9 mouse cellular contexts compared by ENCODE assay signal in the genomic region with DNA sequence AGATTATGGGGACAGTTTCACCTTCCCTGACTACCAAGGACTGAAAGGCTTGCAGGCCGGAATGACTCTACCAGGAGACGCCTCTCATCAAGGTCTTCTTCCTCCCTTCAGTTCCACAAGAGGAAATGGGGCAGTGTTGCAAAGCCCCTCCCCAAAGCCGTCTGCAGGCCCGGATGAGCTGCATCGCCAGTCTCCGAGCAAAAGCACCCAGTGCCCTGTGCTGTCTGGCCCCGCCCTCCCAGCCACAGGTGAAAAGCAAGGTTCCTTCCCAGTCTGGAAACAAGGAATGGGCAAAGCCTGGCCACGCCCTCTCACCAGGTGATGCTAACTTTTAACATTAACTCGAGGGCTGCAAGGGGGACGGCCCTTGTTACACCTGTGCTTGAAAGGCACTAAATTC. TPM values are rescaled to one million over a fixed set of nuclear protein-coding genes. Genes with fewer than 3 reads are reported as not detected.
DNase-seq lines count a peak whose midpoint lies in the region; ATAC-seq and TF ChIP-seq lines count a peak whose summit lies in the region.
"Had no signal": no experiment of that assay in that cellular context is flagged by ENCODE, and none has a peak within 500 bp of the region (broad histone marks: within the 10 kb centered on the region; RNA-seq: fewer than 3 reads in every experiment).

No protein-coding gene starts in this region.

- no peak overlapping the region for H3K9ac ChIP-seq in heart, embryonic 16.5 days (ENCODE audit: low read length)
- peak overlapping the region; percentile 7 for H3K9ac ChIP-seq in liver, embryonic 14.5 days (replicated peaks)
- H3K9ac ChIP-seq in forebrain, postnatal 0 days: no peak overlapping the region

- intact Hi-C loops in heart, postnatal 25 days (cut with DNase I): no loop called here

- TF ChIP-seq EP300 in liver, embryonic 14.5 days (IDR thresholded peaks at IDR 0.05; ENCODE audit: low read depth): no peak

- no peak for TF ChIP-seq CTCF in liver, embryonic 14.5 days (IDR thresholded peaks at IDR 0.05; ENCODE audit: low read depth)
- no peak for TF ChIP-seq CTCF in forebrain, postnatal 0 days (IDR thresholded peaks at IDR 0.05; ENCODE audit: low read depth)

- H3K27ac ChIP-seq in heart, embryonic 16.5 days (ENCODE audit: low read length): no peak overlapping the region
- H3K27ac ChIP-seq in liver, embryonic 14.5 days: peak overlapping the region; percentile 40
- no peak overlapping the region for H3K27ac ChIP-seq in forebrain, postnatal 0 days (ENCODE audit: low read depth, low read length)

- peaks cover 16% of the 10 kb centered on the region for H3K36me3 ChIP-seq in heart, embryonic 16.5 days (ENCODE audit: control insufficient read depth, insufficient read depth)
- peaks cover 85% of the 10 kb centered on the region for H3K36me3 ChIP-seq in liver, embryonic 14.5 days (replicated peaks; ENCODE audit: control insufficient read depth, insufficient read depth, low read depth)
- H3K36me3 ChIP-seq in forebrain, postnatal 0 days (ENCODE audit: insufficient read depth): peaks cover 26% of the 10 kb centered on the region

- H3K4me2 ChIP-seq in heart, embryonic 16.5 days (ENCODE audit: low read depth, low read length): no peak overlapping the region
- H3K4me2 ChIP-seq in liver, embryonic 14.5 days (ENCODE audit: low read depth): peak overlapping the region; percentile 48
- H3K4me2 ChIP-seq in forebrain, postnatal 0 days (ENCODE audit: low read depth): no peak overlapping the region

- no peaks in the 10 kb centered on the region for H3K9me3 ChIP-seq in heart, embryonic 16.5 days (replicated peaks; ENCODE audit: control insufficient read depth, low read length)
- H3K9me3 ChIP-seq in liver, embryonic 14.5 days (ENCODE audit: control insufficient read depth, low read length): no peaks in the 10 kb centered on the region
- H3K9me3 ChIP-seq in forebrain, postnatal 0 days (ENCODE audit: low read length): no peaks in the 10 kb centered on the region

- no peak overlapping the region for H3K4me3 ChIP-seq in heart, embryonic 16.5 days (ENCODE audit: low read length)
- H3K4me3 ChIP-seq in liver, embryonic 14.5 days (ENCODE audit: insufficient read depth in 1 of 2, low read depth in 2 of 2, low read length in 2 of 2): peak overlapping the region in 1 of 2 experiments; percentile 20; a peak in 1 of 4 replicates
- H3K4me3 ChIP-seq in forebrain, postnatal 0 days (ENCODE audit: low read depth, low read length): no peak overlapping the region

- 45% methylated on average over 10 of the region's 10 CpGs for WGBS in heart, embryonic 16.5 days
- WGBS in liver, embryonic 14.5 days (ENCODE audit: insufficient replicate concordance): 28% methylated on average over 10 of the region's 10 CpGs
- 68% methylated on average over 10 of the region's 10 CpGs for WGBS in forebrain, postnatal 0 days

- ATAC-seq in heart, embryonic 16.5 days (replicated peaks; ENCODE audit: extremely low read depth, insufficient read depth, low FRiP score): peak; percentile 49; the same call in 1 of the 2 replicates
- peak; percentile 56 for ATAC-seq in inflammation-experienced regulatory T-cells, adult 6 months
- ATAC-seq in liver, embryonic 14.5 days (ENCODE audit: insufficient read depth): peak; percentile 56; the same call in 1 of the 2 replicates
- no peak for ATAC-seq in forebrain, postnatal 0 days

- no peak for DNase-seq in heart, postnatal 25 days (ENCODE audit: low spot score)
- DNase-seq in liver, embryonic 14.5 days (ENCODE audit: low read depth in 3 of 3, low spot score in 3 of 3): no peak
- peak; percentile 37 for DNase-seq in thymus, postnatal 0 days (ENCODE audit: low spot score)
- DNase-seq in urinary bladder, postnatal 25 days (ENCODE audit: low spot score): no peak
- no peak for DNase-seq in testis, postnatal 14 days (ENCODE audit: low spot score)
- no peak for DNase-seq in forebrain, postnatal 0 days

- no peaks in the 10 kb centered on the region for H3K27me3 ChIP-seq in heart, embryonic 16.5 days (ENCODE audit: control insufficient read depth, insufficient read depth, low read length)
- no peaks in the 10 kb centered on the region for H3K27me3 ChIP-seq in liver, embryonic 14.5 days (ENCODE audit: control insufficient read depth, insufficient read depth, low read length)
- H3K27me3 ChIP-seq in forebrain, postnatal 0 days (ENCODE audit: insufficient read depth, low read length): no peaks in the 10 kb centered on the region
- H3K27me3 ChIP-seq: Patski had no signal

- H3K4me1 ChIP-seq in heart, embryonic 16.5 days (ENCODE audit: control insufficient read depth, insufficient read depth, low read length): peaks cover 23% of the 10 kb centered on the region
- peaks cover 26 to 33% of the 10 kb centered on the region in 2 experiments for H3K4me1 ChIP-seq in liver, embryonic 14.5 days (replicated peaks; ENCODE audit: control insufficient read depth in 2 of 2, insufficient read depth in 2 of 2, low read length in 1 of 2)
- H3K4me1 ChIP-seq in forebrain, postnatal 0 days (ENCODE audit: insufficient read depth): no peaks in the 10 kb centered on the region

RNA-seq across cellular contexts. Expression of a gene that starts 16.8 kb away (rescaled TPM):
- polyA plus RNA-seq in heart, embryonic 16.5 days (2015; fragmentation: Nextera tagmentation; extraction: Ambion mirVana): 11.9 and 16.2 TPM in 2 replicates
- 1 to 10 TPM; 2.7 to 3.8 TPM for total RNA-seq in heart, postnatal 25 days (2021)
- 10 to 100 TPM; 12.6 to 17.3 (median 16.9) TPM for polyA plus RNA-seq in inflammation-experienced regulatory T-cells, adult 6 months (2017; shearing (Covaris generic))
- polyA plus RNA-seq in liver, embryonic 14.5 days (2012; rRNA removed): 4.9 and 5.1 TPM in 2 replicates
- 10.1 and 10.2 TPM in 2 replicates for polyA plus RNA-seq in liver, embryonic 14.5 days (2014; fragmentation: Nextera tagmentation; extraction: Ambion mirVana)
- 19.4 and 19.9 TPM in 2 replicates for polyA plus RNA-seq in thymus, postnatal 0 days (2015; fragmentation: Nextera tagmentation; extraction: Ambion mirVana)
- total RNA-seq in forebrain, postnatal 0 days (2014; rRNA removed): 36.9 and 48.2 TPM in 2 replicates
- 33.1 and 39.1 TPM in 2 replicates for polyA plus RNA-seq in forebrain, postnatal 0 days (2015; fragmentation: Nextera tagmentation; extraction: Ambion mirVana)

RNA-seq across cellular contexts. Expression of a gene that starts 17.3 kb away (rescaled TPM):
- polyA plus RNA-seq in heart, embryonic 16.5 days (2015; fragmentation: Nextera tagmentation; extraction: Ambion mirVana): 39.6 and 41.1 TPM in 2 replicates
- 10 to 100 TPM; 13.9 to 15.0 TPM for total RNA-seq in heart, postnatal 25 days (2021)
- polyA plus RNA-seq in inflammation-experienced regulatory T-cells, adult 6 months (2017; shearing (Covaris generic)): 10 to 100 TPM; 11.5 to 20.2 (median 17.3) TPM
- polyA plus RNA-seq in liver, embryonic 14.5 days (2012; rRNA removed): 20.6 and 25.0 TPM in 2 replicates
- polyA plus RNA-seq in liver, embryonic 14.5 days (2014; fragmentation: Nextera tagmentation; extraction: Ambion mirVana): 44.5 and 46.8 TPM in 2 replicates
- polyA plus RNA-seq in thymus, postnatal 0 days (2015; fragmentation: Nextera tagmentation; extraction: Ambion mirVana): 53.3 and 54.7 TPM in 2 replicates
- 37.6 and 38.7 TPM in 2 replicates for total RNA-seq in forebrain, postnatal 0 days (2014; rRNA removed)
- polyA plus RNA-seq in forebrain, postnatal 0 days (2015; fragmentation: Nextera tagmentation; extraction: Ambion mirVana): 54.7 and 58.9 TPM in 2 replicates

RNA-seq across cellular contexts. Expression of a gene that starts 17.6 kb away (rescaled TPM):
- 14.8 and 16.8 TPM in 2 replicates for polyA plus RNA-seq in heart, embryonic 16.5 days (2015; fragmentation: Nextera tagmentation; extraction: Ambion mirVana)
- total RNA-seq in heart, postnatal 25 days (2021): 1 to 10 TPM; 6.0 to 7.1 TPM
- polyA plus RNA-seq in inflammation-experienced regulatory T-cells, adult 6 months (2017; shearing (Covaris generic)): 1 to 10 TPM; 6.7 to 8.8 (median 8.0) TPM
- polyA plus RNA-seq in liver, embryonic 14.5 days (2012; rRNA removed): 5.8 and 8.0 TPM in 2 replicates
- polyA plus RNA-seq in liver, embryonic 14.5 days (2014; fragmentation: Nextera tagmentation; extraction: Ambion mirVana): 7.8 and 9.2 TPM in 2 replicates
- 15.7 and 17.0 TPM in 2 replicates for polyA plus RNA-seq in thymus, postnatal 0 days (2015; fragmentation: Nextera tagmentation; extraction: Ambion mirVana)
- 34.2 and 36.7 TPM in 2 replicates for total RNA-seq in forebrain, postnatal 0 days (2014; rRNA removed)
- 23.4 and 25.7 TPM in 2 replicates for polyA plus RNA-seq in forebrain, postnatal 0 days (2015; fragmentation: Nextera tagmentation; extraction: Ambion mirVana)

RNA-seq across cellular contexts. Expression of a gene that starts 17.7 kb away (rescaled TPM):
- polyA plus RNA-seq in heart, embryonic 16.5 days (2015; fragmentation: Nextera tagmentation; extraction: Ambion mirVana): 15.5 and 18.6 TPM in 2 replicates
- 10 to 100 TPM; 16.4 to 17.1 TPM for total RNA-seq in heart, postnatal 25 days (2021)
- polyA plus RNA-seq in inflammation-experienced regulatory T-cells, adult 6 months (2017; shearing (Covaris generic)): 10 to 100 TPM; 14.9 to 16.9 (median 15.8) TPM
- 12.0 and 12.9 TPM in 2 replicates for polyA plus RNA-seq in liver, embryonic 14.5 days (2012; rRNA removed)
- polyA plus RNA-seq in liver, embryonic 14.5 days (2014; fragmentation: Nextera tagmentation; extraction: Ambion mirVana): 9.3 and 12.7 TPM in 2 replicates
- polyA plus RNA-seq in thymus, postnatal 0 days (2015; fragmentation: Nextera tagmentation; extraction: Ambion mirVana): 21.6 and 22.1 TPM in 2 replicates
- 37.2 and 48.8 TPM in 2 replicates for total RNA-seq in forebrain, postnatal 0 days (2014; rRNA removed)
- 25.3 and 28.6 TPM in 2 replicates for polyA plus RNA-seq in forebrain, postnatal 0 days (2015; fragmentation: Nextera tagmentation; extraction: Ambion mirVana)

RNA-seq across cellular contexts. Expression of a gene that starts 43.2 kb away (rescaled TPM):
- polyA plus RNA-seq in heart, embryonic 16.5 days (2015; fragmentation: Nextera tagmentation; extraction: Ambion mirVana): 4.6 and 13.3 TPM in 2 replicates
- not detected for total RNA-seq in heart, postnatal 25 days (2021)
- polyA plus RNA-seq in inflammation-experienced regulatory T-cells, adult 6 months (2017; shearing (Covaris generic)): not detected
- polyA plus RNA-seq in liver, embryonic 14.5 days (2012; rRNA removed): 0.02 TPM in 1 of 2 replicates, not detected in the other
- 0.11 TPM in 1 of 2 replicates, not detected in the other for polyA plus RNA-seq in liver, embryonic 14.5 days (2014; fragmentation: Nextera tagmentation; extraction: Ambion mirVana)
- 38.4 and 45.2 TPM in 2 replicates for polyA plus RNA-seq in thymus, postnatal 0 days (2015; fragmentation: Nextera tagmentation; extraction: Ambion mirVana)
- not detected in 2 replicates for total RNA-seq in forebrain, postnatal 0 days (2014; rRNA removed)
- 0.10 and 0.30 TPM in 2 replicates for polyA plus RNA-seq in forebrain, postnatal 0 days (2015; fragmentation: Nextera tagmentation; extraction: Ambion mirVana)
